Mouse (Mus musculus) brain, adult 2 months (tissue): ENCODE data around the gene Ksr2.
"Not testable (repeated sequence)": the region's sequence is repeated elsewhere in the genome, so short reads cannot be mapped to it uniquely, and the experiment has no call there.

Experiments
- DNase-seq: peaks from one replicate; pipeline ENCODE4 v3.0.0; 2011; ENCODE audit warnings: low read depth, low spot score

Ksr2 gene

GRCm38 (mm10) chr5:117413507-117414501 is at the start of gene Ksr2:
Ksr2 (plus strand) TSS chr5:117414000.
- peak; percentile 92 for DNase-seq

DNA sequence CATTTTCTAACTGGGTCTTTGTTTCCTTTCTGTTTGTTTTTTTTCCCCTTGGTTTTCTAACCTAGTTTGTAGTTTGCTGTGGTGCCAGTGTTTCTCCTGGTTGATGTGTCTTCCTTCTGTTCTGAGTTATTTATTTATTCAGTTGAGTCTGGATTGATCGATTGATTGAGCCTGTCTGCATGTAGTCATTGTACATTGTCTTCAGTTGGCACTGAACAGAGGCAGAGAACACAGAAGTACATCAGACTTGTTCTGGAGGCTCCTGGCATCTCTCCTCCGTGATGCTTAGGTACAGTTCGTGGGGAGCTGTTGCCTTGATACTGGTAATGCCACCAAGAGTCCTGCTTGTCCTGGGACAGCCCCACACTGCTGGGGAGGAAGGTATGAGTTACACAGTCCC is 49.0 kb upstream of the Ksr2 start:
- DNase-seq, result peak; percentile 61

- DNase-seq, result no peak
These were observed 47.8 kb upstream of the Ksr2 start for GRCm38 (mm10) chr5:117365904-117366561.

GRCm38 (mm10) chr5:117367206-117367605 is 46.6 kb upstream of the Ksr2 start:
- no peak for DNase-seq

- no peak for DNase-seq
These were observed 43.2 kb upstream of the Ksr2 start for GRCm38 (mm10) chr5:117370592-117370991.

- DNase-seq, result no peak
These were observed 40.4 kb upstream of the Ksr2 start for GRCm38 (mm10) chr5:117373418-117373817.

DNA sequence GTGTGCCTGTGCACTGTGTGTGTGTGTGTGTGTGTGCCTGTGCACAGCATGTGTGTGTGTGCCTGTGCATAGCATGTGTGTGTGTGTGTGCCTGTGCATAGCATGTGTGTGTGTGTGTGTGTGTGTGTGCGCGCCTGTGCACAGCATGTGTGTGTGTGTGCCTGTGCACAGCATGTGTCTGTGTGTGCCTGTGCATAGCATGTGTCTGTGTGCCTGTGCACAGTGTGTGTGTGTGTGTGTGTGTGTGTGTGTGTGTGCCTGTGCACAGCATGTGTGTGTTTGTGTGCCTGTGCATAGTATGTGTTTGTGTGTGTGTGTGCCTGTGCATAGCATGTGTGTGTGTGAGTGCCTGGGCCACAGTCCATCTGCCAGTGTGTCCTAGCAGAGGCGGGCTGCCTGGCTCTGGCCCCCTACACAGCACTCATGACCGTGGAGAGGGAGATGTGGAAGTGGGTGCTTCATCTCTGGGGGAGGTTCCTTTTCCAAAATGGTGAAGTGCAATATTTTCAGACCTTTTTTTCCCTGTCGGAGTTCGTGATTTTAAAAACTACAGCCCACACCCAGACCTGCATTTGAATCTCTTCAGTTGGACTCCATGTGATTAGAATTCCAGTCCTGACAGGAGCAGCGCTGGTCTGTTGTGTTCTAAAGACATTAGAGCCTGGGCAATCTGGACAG is 39.3 kb upstream of the Ksr2 start:
- DNase-seq, result peak; percentile 66

DNA sequence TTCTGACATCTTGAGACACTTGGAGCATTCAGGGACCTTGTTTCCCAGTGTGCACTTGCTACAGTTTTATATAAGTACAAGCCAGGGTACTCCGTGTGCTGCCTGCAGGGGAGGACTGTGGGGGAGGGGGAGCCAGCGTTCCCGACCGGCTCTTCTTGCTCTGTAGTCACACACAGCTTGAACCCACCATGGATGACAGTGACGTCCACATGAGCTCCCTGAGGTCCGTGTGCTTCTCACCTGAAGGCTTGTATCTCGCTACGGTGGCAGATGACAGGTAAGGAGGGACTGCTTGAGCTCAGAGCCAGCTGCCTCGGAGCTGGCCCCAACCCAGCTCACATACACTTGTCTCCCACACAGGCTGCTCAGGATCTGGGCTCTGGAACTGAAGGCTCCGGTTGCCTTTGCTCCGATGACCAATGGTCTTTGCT is 37.5 kb upstream of the Ksr2 start:
- DNase-seq, result peak; percentile 75

GRCm38 (mm10) chr5:117377731-117378130 is 36.1 kb upstream of the Ksr2 start:
- DNase-seq, result not testable (repeated sequence)

GRCm38 (mm10) chr5:117380199-117380598 is 33.6 kb upstream of the Ksr2 start:
- peak; percentile 41 for DNase-seq

DNA sequence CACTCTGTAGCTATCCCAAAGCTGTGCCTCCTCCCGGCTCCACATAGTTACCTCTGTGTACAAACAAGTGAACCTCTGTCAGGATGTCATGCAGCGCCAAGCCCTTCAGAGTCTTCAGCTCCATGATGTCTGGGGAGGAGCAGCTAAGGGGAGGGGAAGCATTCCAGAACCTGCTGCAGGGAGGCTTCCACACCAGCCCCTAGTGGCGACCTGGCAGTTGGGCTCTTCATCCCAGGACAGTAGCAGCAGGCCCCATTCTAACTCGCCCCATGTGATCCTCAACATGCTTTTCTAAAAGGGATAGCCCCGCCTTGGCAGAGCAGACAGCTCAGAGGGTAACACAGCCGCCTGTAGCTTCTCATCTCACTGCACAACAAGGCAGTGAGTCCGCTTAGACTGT is 32.0 kb upstream of the Ksr2 start:
- no peak for DNase-seq

GRCm38 (mm10) chr5:117383198-117383597 is 30.6 kb upstream of the Ksr2 start:
- DNase-seq, result no peak

GRCm38 (mm10) chr5:117388296-117388751 is 25.5 kb upstream of the Ksr2 start:
- peak; percentile 73 for DNase-seq

DNA sequence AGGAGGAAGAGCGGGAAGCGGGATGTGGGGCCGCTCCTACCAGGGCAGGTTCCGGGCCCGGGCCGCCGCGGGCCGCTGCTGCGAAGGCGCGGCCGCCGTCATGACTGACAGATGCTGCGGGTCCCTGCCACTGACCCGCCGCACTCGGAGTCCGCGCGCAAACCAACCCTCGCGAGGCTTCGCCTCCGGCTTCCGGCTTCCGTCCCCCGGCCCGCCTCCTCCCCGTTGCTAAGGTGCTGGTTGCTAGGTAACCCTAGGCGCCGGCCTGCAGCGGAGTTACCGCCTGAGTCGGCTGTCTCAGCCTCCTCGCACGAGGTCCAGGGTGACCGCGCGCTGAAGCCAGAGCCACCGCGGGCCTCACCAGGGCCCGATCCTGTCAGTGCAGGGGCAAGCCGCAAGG is 24.9 kb upstream of the Ksr2 start, which contains the start of gene Rfc5:
Gene Rfc5, minus strand, starts transcription at position 171 of the 400 bp plus-strand sequence.
- DNase-seq, result peak; percentile 97

DNA sequence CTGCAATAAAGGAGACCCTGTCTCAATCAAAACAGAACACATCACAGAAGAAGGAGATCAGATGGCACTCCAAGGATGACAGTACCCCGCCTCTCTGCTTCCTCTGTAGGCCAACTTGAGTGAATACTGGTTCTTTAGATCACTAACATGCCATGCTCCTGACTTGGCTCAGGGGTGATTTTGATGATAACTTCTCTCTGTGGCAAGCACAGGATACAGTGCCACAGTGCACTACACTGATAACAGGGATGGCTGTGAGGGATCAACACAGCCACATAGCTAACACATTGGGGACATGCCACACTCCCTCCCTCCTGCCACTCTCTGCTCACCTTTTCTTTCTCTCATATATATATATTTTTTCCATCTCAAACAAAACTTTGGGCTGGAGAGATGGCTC is 22.9 kb upstream of the Ksr2 start:
- no peak for DNase-seq

GRCm38 (mm10) chr5:117395834-117396233 is 18.0 kb upstream of the Ksr2 start:
- no peak for DNase-seq

- DNase-seq, result no peak
These were observed 17.2 kb upstream of the Ksr2 start for GRCm38 (mm10) chr5:117396596-117397014.

GRCm38 (mm10) chr5:117397371-117397770 is 16.4 kb upstream of the Ksr2 start:
- DNase-seq, result no peak

GRCm38 (mm10) chr5:117398007-117398550 is 15.7 kb upstream of the Ksr2 start:
- DNase-seq, result no peak

DNA sequence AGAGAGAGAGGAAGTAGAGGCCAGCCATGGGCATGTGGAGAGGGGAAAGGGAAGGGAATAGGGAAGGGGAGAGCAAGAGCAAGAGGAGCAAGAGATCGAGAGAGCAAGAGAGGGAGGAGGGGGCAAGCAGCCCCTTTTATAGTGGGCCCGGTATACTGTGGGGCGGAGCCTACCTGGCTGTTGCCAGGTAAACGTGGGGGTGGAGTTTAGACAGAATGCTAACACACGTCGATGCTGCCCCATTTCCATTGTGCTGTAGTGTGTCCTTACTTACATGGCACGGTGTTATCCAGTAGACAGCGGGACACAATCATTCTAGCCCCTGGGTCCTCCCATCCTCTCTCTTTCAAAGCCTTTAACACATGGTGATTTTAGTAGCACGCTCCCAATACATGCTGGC is 14.5 kb upstream of the Ksr2 start:
- no peak for DNase-seq

DNA sequence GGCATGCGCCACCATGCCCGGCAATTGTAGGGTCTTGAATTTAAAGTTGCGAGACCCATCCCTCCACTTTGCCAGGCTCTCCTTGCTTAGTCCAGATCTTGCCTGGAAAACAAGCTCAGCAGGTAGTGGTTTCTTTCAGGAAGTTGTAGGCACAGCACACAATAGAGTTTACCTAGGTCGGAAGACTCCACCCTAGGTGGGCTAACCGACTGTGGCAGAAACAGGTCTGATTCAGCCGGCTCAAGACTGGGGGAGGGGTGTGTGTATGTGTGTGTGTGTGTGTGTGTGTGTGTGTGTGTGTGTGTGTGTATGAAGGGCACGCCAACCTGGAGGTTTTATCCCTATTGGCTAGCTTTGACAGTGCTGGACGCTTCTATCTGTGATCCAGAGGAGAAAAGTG is 10.2 kb upstream of the Ksr2 start:
- no peak for DNase-seq

GRCm38 (mm10) chr5:117404671-117405070 is 9.1 kb upstream of the Ksr2 start:
- not testable (repeated sequence) for DNase-seq
